Mouse (Mus musculus): ENCODE results near the gene Arid2. TPM values are rescaled to one million over a fixed set of nuclear protein-coding genes. Genes with fewer than 3 reads are reported as not detected.

Arid2 gene
- polyA plus RNA-seq, 1 experiment from 2014 or later = 15.9 TPM

DNA sequence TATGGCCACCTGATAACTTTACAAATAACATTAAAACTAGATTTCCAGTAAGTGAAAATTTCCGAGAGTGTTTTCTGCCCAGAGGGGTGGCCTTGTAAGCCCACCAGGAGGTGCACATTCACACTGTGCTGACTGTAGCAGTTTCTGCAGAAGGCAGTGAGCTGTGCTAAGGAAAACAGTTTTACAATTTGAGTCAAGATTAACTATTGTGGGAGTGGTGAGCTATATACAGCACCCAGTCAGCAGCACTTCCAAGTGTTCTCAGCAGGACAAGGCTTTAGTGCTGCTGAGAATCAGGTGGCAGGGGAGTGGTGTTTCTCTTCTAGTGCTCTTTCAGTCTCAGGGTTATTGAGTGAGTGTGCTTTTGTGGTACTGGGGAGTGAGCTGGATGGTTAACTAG, 101.2 kb downstream of the Arid2 start:
- no peaks in the 10 kb centered on the region for H3K27me3 ChIP-seq (replicated peaks)
- ATAC-seq (ENCODE audit: low FRiP score) = no peak
- H3K9me3 ChIP-seq (replicated peaks) = no peaks in the 10 kb centered on the region
- no peak overlapping the region for H3K27ac ChIP-seq (replicated peaks)
- H3K9ac ChIP-seq (replicated peaks) = no peak overlapping the region
- H3K36me3 ChIP-seq = peaks cover 33% of the 10 kb centered on the region
- no peak overlapping the region for H3K4me3 ChIP-seq (replicated peaks)
- H3K4me1 ChIP-seq = no peaks in the 10 kb centered on the region; the same call in 1 of the 2 replicates
- no peak overlapping the region for H3K4me2 ChIP-seq
- WGBS = 71% methylated on average over 1 of the region's 1 CpGs

DNA sequence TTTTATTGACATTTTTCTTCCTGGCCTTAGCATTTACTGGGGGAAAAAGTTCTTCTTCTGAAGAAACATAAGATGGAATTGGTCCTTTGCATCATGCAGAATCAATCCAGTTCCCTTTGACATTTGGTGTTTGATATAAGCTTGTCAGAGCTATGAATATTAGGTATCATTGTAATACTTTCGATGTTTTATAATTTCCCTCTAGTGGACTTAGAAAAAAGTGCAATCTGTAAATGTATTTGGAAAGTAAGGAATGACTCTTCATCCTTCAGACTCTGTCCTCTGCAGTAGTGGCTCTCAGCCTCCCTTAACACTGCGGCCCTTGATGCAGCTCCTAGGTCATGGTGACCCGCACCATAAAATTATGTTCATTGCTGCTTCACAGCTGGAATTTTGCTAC, 105.6 kb downstream of the Arid2 start:
- no peak for ATAC-seq (ENCODE audit: low FRiP score)
- Histone ChIP-seq H3K36me3 (peaks cover 45% of the 10 kb centered on the region), H3K4me1 (no peaks in the 10 kb centered on the region; the same call in 1 of the 2 replicates), H3K9ac (replicated peaks) (no peak overlapping the region), H3K4me2 (no peak overlapping the region), H3K9me3 (replicated peaks) (no peaks in the 10 kb centered on the region), H3K4me3 (replicated peaks) (no peak overlapping the region), H3K27me3 (replicated peaks) (no peaks in the 10 kb centered on the region), H3K27ac (replicated peaks) (no peak overlapping the region)
- 93% methylated on average over 3 of the region's 3 CpGs for WGBS

DNA sequence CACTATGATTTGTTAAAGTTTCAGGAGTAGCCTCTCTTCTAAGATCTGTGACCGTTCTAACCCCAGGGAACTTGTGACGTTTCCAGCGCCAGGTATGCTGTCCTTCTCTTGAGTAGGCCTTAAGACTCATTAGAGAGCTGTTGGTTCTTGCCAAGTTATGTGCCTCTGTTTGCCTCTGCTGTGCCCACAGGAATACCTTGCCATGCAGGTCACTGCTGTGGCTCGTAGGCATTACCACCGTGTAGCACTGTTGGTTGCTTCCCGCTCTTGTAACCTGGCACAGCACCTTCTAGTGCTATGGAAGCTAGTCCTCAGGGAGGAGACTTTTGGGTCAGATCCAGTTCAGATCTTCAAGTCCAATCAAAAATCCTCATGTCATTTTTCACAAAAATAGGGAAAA, 107.8 kb downstream of the Arid2 start:
- Histone ChIP-seq H3K9ac (replicated peaks) (no peak overlapping the region), H3K4me2 (no peak overlapping the region), H3K27me3 (replicated peaks) (no peaks in the 10 kb centered on the region), H3K36me3 (peaks cover 52% of the 10 kb centered on the region), H3K4me3 (replicated peaks) (no peak overlapping the region), H3K27ac (replicated peaks) (no peak overlapping the region), H3K4me1 (peaks cover 1% of the 10 kb centered on the region; the same call in 1 of the 2 replicates), H3K9me3 (replicated peaks) (no peaks in the 10 kb centered on the region)
- ATAC-seq (ENCODE audit: low FRiP score) = no peak
- 93% methylated on average over 6 of the region's 6 CpGs for WGBS

DNA sequence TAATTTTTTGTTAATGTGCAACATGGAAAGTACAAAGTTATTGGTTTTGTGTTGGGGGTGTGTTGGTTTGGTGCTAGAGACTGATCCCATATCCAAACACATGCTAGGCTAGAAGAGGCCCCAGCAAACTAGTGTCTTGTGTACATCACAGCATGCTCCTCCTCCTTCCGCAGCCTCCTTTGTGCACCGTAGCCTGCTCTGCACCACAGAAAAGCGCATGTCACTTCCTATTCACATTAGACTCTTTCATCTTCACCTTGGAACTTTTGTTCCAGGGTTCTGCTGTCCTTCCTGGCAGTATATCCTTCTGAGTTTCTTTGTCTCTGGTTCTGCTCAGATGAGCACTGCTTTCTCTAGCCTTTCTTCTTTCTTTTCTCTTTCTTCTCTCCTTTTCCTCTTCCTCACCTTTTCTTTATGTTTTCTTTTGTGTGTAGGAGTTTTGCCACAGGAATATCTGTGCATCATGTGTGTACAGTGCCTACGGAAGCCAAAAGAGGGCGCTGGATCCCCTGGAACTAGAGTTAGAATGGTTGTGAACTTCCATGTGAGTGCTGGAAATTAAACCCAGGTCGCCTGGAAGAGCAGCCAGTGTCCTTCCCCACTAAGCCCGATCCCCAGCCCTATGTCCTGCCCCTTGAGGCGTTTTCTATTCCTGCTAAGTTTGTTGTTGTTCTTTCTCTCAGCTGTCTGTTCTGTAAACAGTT, 109.5 kb downstream of the Arid2 start:
- Histone ChIP-seq H3K9ac (replicated peaks) (no peak overlapping the region), H3K4me2 (no peak overlapping the region), H3K4me1 (peaks cover 8% of the 10 kb centered on the region; the same call in 1 of the 2 replicates), H3K27me3 (replicated peaks) (no peaks in the 10 kb centered on the region), H3K4me3 (replicated peaks) (no peak overlapping the region), H3K36me3 (peaks cover 42% of the 10 kb centered on the region), H3K27ac (replicated peaks) (no peak overlapping the region; the same call in 1 of the 2 replicates), H3K9me3 (replicated peaks) (no peaks in the 10 kb centered on the region)
- no peak for ATAC-seq (ENCODE audit: low FRiP score)
- WGBS = 84% methylated on average over 8 of the region's 8 CpGs

DNA sequence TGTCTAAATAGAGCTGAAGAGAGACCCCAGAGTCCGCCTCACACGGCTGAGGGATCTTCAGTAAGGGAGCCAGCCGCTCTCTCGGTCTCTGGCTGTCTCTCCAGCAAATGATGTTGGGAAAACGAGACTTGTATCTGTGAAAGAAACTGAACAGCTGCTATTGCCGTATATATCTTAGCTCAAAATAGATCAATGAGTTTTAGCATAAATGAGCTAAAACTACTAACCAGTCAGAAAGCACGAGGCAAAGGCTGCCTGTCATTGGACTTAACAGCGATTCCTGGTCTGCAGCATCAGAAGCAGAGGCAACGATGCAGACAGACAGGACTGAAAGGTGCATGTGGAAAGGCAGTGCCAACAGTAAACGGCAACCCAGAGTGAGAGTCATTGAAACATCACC, 111.0 kb downstream of the Arid2 start:
- H3K4me1 ChIP-seq = peaks cover 8% of the 10 kb centered on the region; the same call in 1 of the 2 replicates
- no peak overlapping the region for H3K27ac ChIP-seq (replicated peaks)
- H3K9ac ChIP-seq (replicated peaks) = no peak overlapping the region
- H3K9me3 ChIP-seq (replicated peaks) = no peaks in the 10 kb centered on the region
- H3K27me3 ChIP-seq (replicated peaks) = no peaks in the 10 kb centered on the region
- H3K4me2 ChIP-seq = no peak overlapping the region
- H3K4me3 ChIP-seq (replicated peaks) = no peak overlapping the region
- no peak for ATAC-seq (ENCODE audit: low FRiP score)
- H3K36me3 ChIP-seq = peaks cover 41% of the 10 kb centered on the region
- WGBS = 88% methylated on average over 10 of the region's 10 CpGs

DNA sequence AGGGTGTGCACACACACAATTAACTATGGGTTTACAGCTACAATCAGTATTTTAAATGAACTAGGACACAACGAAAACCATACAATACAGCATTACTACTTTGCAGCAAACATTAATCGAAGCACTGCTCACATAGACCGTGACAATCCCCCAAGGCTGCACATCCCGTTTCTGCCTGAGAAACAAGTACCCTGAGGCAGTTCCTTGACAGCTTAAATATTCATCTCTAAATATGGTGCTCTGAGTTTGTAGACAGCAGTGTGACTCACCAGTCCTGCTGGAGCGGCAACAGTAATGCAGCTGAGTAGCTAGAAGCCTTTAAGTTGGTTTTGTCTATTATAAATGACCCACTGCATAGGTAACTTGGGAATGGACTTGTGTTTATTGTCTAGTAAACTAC, 118.2 kb downstream of the Arid2 start:
- no peak for ATAC-seq (ENCODE audit: low FRiP score)
- Histone ChIP-seq H3K9ac (replicated peaks) (no peak overlapping the region), H3K4me1 (0 out of 2 replicates have a peak, but pooled peaks cover 2% of the 10 kb centered on the region), H3K27ac (replicated peaks) (no peak overlapping the region), H3K36me3 (0 out of 2 replicates have a peak, but pooled peaks cover 10% of the 10 kb centered on the region), H3K4me2 (no peak overlapping the region), H3K4me3 (replicated peaks) (no peak overlapping the region), H3K9me3 (replicated peaks) (no peaks in the 10 kb centered on the region), H3K27me3 (replicated peaks) (no peaks in the 10 kb centered on the region)
- WGBS = 66% methylated on average over 5 of the region's 5 CpGs

DNA sequence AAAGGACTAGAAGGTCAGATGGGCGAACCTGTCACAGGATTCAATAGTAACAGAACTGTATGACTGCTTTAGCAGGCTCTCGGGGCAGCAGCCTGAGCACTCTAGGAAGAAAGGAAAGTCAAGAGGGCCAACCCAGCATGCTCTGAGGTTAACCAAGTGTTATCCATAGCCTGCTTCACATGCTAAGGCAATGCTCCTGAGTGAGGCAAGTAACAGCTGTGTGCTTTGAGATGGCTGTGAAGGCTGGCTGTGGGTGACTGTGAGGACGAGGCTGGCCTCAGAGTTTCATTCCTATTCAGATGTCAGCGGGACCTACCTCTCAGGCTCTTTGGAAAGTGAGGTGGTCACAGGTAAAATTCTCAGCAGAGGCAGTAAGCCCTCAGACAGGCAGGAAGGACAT, 118.9 kb downstream of the Arid2 start:
- no peak for ATAC-seq (ENCODE audit: low FRiP score)
- no peak overlapping the region for H3K27ac ChIP-seq (replicated peaks)
- 81% methylated on average over 4 of the region's 4 CpGs for WGBS
- H3K36me3 ChIP-seq = 0 out of 2 replicates have a peak, but pooled peaks cover 10% of the 10 kb centered on the region
- no peaks in the 10 kb centered on the region for H3K4me1 ChIP-seq
- no peaks in the 10 kb centered on the region for H3K27me3 ChIP-seq (replicated peaks)
- no peak overlapping the region for H3K4me3 ChIP-seq (replicated peaks)
- H3K4me2 ChIP-seq = no peak overlapping the region
- H3K9ac ChIP-seq (replicated peaks) = no peak overlapping the region
- no peaks in the 10 kb centered on the region for H3K9me3 ChIP-seq (replicated peaks)

DNA sequence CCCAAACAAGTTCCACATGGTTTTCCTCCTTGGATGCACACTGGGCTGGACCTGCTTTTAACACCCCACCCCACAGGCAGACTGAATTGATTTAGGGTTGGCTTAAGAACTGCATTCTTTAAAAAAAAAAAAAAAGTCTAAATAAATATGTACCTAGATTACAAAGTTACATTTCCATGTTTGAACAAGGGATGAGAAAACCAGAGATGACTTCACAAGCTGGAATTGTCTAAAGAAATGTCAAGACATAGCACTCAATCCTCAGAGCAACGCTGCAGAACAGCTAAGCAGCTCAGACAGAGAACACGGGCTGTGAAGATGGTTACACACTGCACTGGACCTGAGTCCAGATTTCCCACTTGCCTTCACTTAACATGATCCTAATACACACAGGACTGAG, 119.8 kb downstream of the Arid2 start:
- WGBS = 86% methylated on average over 2 of the region's 2 CpGs

DNA sequence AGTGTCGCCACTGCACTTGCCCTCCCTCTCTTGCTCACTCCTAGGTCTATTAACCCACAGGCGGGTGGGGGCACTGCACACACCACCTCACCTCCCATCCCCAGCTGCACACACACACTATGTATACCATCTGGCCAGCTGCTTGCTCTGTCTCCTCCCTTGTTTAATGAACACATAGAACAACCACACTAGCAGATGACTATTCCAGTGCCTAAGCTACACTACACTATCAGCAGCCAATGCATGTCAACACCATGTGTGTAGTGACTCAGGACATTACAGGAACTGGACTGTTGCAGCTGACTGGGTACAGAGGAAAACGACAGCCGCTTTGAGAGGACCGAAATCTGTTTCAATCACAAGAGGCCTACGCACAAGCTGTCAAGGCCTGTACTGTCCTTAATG, 121.4 kb downstream of the Arid2 start:
- Histone ChIP-seq H3K27me3 (replicated peaks) (no peaks in the 10 kb centered on the region), H3K4me2 (no peak overlapping the region), H3K4me1 (no peaks in the 10 kb centered on the region), H3K9ac (replicated peaks) (no peak overlapping the region), H3K36me3 (peaks cover 18% of the 10 kb centered on the region), H3K4me3 (replicated peaks) (no peak overlapping the region), H3K27ac (replicated peaks) (no peak overlapping the region), H3K9me3 (replicated peaks) (no peaks in the 10 kb centered on the region)
- ATAC-seq (ENCODE audit: low FRiP score) = no peak
- WGBS = 93% methylated on average over 6 of the region's 6 CpGs

More for the DNA sequence above, 119.8 kb downstream of the Arid2 start:
- Histone ChIP-seq H3K9ac (replicated peaks) (no peak overlapping the region), H3K36me3 (peaks cover 12% of the 10 kb centered on the region; the same call in 1 of the 2 replicates), H3K9me3 (replicated peaks) (no peaks in the 10 kb centered on the region), H3K4me1 (no peaks in the 10 kb centered on the region), H3K27me3 (replicated peaks) (no peaks in the 10 kb centered on the region), H3K27ac (replicated peaks) (no peak overlapping the region), H3K4me2 (no peak overlapping the region), H3K4me3 (replicated peaks) (no peak overlapping the region)
- no peak for ATAC-seq (ENCODE audit: low FRiP score)

DNA sequence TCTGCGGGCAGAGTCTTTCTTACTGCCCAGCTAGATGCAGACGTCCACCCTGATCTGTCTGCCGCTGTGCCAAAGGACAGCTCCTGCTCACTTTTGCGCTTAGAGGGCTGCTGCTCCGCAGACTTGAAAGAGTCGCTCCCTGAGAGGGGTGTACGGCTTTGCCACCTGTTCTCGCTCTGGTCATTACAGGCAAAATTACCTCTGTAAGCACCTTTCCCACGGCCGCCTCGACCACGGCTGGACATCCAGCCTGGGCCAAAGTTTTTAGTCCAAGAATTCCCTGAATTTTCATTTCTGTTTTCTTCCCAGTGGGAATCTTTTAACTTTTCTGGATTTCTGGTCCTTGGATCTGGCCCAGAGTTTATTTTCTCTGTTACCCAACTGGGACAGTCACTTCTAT, 130.8 kb downstream of the Arid2 start:
- no peak overlapping the region for H3K4me2 ChIP-seq
- no peak for ATAC-seq (ENCODE audit: low FRiP score)
- no peak overlapping the region for H3K9ac ChIP-seq (replicated peaks)
- WGBS = 94% methylated on average over 12 of the region's 12 CpGs
- no peaks in the 10 kb centered on the region for H3K4me1 ChIP-seq
- peaks cover 71% of the 10 kb centered on the region for H3K36me3 ChIP-seq
- no peak overlapping the region for H3K4me3 ChIP-seq (replicated peaks)
- no peaks in the 10 kb centered on the region for H3K9me3 ChIP-seq (replicated peaks)
- no peaks in the 10 kb centered on the region for H3K27me3 ChIP-seq (replicated peaks)
- no peak overlapping the region for H3K27ac ChIP-seq (replicated peaks)

DNA sequence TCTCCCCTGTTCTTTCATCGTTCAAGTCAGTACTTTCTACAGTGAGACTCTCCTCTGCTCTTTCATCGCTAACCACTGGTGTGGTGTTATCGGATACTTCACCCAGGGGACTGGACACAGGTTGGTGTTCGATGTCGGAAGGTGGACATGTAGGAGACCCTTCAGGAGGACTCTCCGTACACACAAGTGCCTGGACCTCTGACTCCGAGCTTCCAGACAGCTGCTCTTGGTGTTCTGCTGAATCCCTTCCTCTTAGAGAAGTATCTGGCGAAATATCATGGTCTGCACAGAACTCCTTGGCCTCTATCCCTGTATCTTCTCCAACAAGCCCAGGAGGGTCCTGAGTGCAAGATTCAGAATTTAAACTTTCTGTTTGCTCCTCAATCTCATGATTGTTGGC, 132.6 kb downstream of the Arid2 start:
- no peaks in the 10 kb centered on the region for H3K9me3 ChIP-seq (replicated peaks)
- WGBS = 98% methylated on average over 8 of the region's 8 CpGs
- H3K27me3 ChIP-seq (replicated peaks) = no peaks in the 10 kb centered on the region
- H3K4me2 ChIP-seq = no peak overlapping the region
- no peaks in the 10 kb centered on the region for H3K4me1 ChIP-seq
- H3K4me3 ChIP-seq (replicated peaks) = no peak overlapping the region
- H3K9ac ChIP-seq (replicated peaks) = no peak overlapping the region
- no peak overlapping the region for H3K27ac ChIP-seq (replicated peaks)
- no peak for ATAC-seq (ENCODE audit: low FRiP score)
- peaks cover 58% of the 10 kb centered on the region for H3K36me3 ChIP-seq

DNA sequence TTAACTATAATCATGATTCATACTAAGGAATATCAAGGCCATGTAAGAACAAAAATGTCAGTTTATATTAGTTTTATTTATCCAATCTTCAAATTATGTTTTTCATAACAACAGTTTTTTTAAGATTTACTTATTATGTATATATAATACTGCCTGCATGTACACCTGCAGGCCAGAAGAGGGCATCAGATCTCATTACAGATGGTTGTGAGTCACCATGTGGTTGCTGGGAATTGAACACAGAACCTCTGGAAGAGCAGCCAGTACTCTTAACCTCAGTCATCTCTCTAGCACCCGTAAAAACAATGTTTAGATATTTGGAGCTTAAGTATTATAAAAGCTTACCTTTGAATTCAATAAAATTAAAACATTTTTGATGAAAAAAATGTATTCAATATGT, 146.9 kb downstream of the Arid2 start:
- Histone ChIP-seq H3K4me2 (no peak overlapping the region), H3K36me3 (peaks cover 32% of the 10 kb centered on the region), H3K4me1 (no peaks in the 10 kb centered on the region), H3K9ac (replicated peaks) (no peak overlapping the region), H3K27ac (replicated peaks) (no peak overlapping the region), H3K9me3 (replicated peaks) (no peaks in the 10 kb centered on the region), H3K27me3 (replicated peaks) (no peaks in the 10 kb centered on the region), H3K4me3 (replicated peaks) (no peak overlapping the region)
- 97% methylated on average over 1 of the region's 1 CpGs for WGBS
- no peak for ATAC-seq (ENCODE audit: low FRiP score)

Measured in neural tube, embryonic 15.5 days (tissue).